Mouse (Mus musculus) frontal cortex, adult (tissue): ENCODE measurements around the gene Ifi208.
"Not testable (repeated sequence)": the region's sequence is repeated elsewhere in the genome, so short reads cannot be mapped to it uniquely, and the experiment has no call there.

Source experiments
- ATAC-seq: cut with Nextera tagmentation; 2 replicates; pipeline ENCODE4 v1.9.2; 2017; ENCODE audit warnings: mild to moderate bottlenecking, moderate library complexity, mixed read lengths; ENCODE audit not compliant: low TSS enrichment

Gene Ifi208

GRCm38 (mm10) chr1:173673458-173674097 is at the start of gene Ifi208:
Ifi208 (plus strand) TSS chr1:173673675.
- not testable (repeated sequence) for ATAC-seq

- ATAC-seq = no peak
These were observed 49.4 kb upstream of the Ifi208 start for GRCm38 (mm10) chr1:173624052-173624451.

DNA sequence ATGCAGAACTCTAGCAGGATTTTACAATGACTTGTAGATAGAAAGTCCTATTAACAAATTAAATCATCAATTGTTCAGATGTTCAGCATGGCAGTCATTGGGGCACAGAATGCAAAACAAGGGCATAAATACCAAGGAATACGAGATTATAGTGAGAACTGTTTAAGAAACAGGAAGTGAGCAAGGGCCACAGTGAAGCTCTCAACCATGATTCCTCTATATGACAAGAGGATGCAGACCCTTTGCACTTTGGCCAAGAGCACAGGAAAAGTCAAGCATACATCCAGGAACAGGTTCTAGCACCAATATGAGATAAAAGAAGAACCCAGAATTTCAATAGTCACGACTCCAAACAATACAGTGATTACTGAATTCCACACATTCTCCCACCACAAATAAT is 46.8 kb upstream of the Ifi208 start:
- no peak for ATAC-seq

- ATAC-seq = not testable (repeated sequence)
These were observed 42.9 kb upstream of the Ifi208 start, which contains the start of gene Ifi209 for GRCm38 (mm10) chr1:173630622-173631021. Ifi209 (plus strand) TSS chr1:173630917.

- no peak for ATAC-seq
These were observed 39.4 kb upstream of the Ifi208 start for GRCm38 (mm10) chr1:173633969-173634645.

- no peak for ATAC-seq
These were observed 28.1 kb upstream of the Ifi208 start for GRCm38 (mm10) chr1:173645393-173645792.

DNA sequence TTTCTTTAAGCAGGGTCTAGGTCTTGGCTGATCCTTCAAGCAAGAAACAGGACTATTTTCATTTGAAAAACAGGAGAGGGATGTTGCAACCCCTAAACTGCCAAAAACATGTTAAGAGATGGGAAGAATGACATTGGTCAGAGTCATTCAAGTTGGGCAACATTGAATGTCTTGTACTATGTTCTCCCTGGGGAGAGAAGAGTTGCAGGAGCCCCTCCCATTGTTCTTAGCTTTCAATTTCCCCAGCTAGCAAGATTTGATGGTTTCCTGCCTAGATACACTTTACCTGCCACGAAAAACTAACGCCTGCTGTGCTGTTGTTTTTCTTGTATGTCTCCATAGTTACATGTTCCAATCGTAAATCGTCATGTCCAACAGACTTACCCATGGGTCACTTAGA is 15.5 kb upstream of the Ifi208 start:
- no peak for ATAC-seq

- not testable (repeated sequence) for ATAC-seq
These were observed 5.1 kb downstream of the Ifi208 start for GRCm38 (mm10) chr1:173678605-173679004.

- ATAC-seq = no peak
These were observed 20.8 kb downstream of the Ifi208 start for GRCm38 (mm10) chr1:173694270-173694669.

GRCm38 (mm10) chr1:173733219-173733618 is 59.7 kb downstream of the Ifi208 start:
- ATAC-seq = no peak

DNA sequence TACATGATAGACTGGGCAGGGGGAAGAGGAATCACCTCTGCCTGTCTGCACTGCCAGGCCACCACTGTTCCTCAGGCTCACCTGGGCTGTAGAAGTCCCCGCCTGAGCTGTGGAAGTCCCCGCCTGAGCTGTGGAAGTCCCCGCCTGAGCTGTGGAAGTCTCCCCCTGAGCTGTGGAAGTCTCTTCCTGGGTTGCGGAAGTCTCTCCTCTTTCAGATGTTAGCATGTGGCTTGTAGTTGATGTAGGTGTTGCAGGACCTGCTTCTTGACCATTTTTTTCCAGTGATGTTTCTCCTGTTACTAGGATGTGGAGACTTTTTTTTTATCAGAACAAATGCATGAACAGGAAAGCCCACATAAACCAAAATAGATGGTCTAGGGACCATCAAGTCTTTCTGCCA is 61.5 kb downstream of the Ifi208 start:
- not testable (repeated sequence) for ATAC-seq

GRCm38 (mm10) chr1:173736986-173737385 is 63.5 kb downstream of the Ifi208 start:
- ATAC-seq = peak; percentile 27

GRCm38 (mm10) chr1:173740537-173740936 is 67.1 kb downstream of the Ifi208 start:
- no peak for ATAC-seq

DNA sequence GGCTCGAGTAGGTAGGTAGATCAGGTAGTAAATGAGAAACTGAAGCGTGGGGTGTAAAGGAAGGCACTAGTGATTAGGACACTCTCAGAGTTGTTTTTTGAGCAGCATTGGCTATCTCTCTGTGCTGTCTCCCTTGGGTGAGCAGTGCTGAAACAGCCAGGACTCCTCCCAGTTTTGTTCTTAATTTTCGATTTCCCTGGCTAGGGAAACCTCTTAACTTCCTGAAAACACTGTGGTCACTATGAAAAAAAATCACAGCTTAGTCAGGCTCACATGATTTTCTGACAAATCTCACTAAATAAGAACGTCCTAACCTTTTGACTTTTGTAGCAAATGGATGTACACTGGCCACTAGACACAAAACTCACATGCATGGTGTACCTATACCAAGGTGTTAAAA is 68.2 kb downstream of the Ifi208 start, which contains the start of gene Ifi207:
Gene Ifi207, minus strand, starts transcription at position 92 of the 400 bp plus-strand sequence.
- ATAC-seq = no peak

DNA sequence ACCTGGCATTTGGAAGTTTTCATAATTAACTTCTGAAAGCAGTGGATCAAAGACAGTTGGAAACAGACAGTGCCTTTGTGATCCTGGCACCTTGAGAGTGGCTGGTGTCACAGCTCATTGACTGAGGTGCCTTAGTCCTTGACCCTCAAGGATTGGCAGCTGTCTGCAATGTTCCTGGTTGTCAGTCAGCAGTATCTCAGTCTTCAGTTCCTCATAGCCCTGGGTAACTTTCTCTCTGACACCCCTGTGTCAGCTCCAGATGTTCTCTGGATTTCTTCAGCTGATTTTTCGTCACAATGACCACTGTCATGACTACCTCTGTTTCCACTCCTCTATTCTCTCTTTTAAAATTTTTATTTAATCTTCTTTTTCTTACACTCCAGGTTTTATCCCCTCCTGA is 68.8 kb downstream of the Ifi208 start:
- no peak for ATAC-seq
